Mouse (Mus musculus) macrophage (primary cell): ENCODE measurements around the gene Zfp622. TPM values are rescaled to one million over a fixed set of nuclear protein-coding genes. Genes with fewer than 3 reads are reported as not detected.
"Not testable (repeated sequence)": the region's sequence is repeated elsewhere in the genome, so short reads cannot be mapped to it uniquely, and the experiment has no call there.

Experiments used
- H3K27ac ChIP-seq: fragments of 350-480 bp; formaldehyde crosslinking; 2 replicates; pipeline ENCODE4 v1.9.0; 2021
- H3K36me3 ChIP-seq: fragments of 350-480 bp; formaldehyde crosslinking; 2 replicates; pipeline ENCODE4 v1.9.0; 2021; ENCODE audit errors: inconsistent target
- H3K4me3 ChIP-seq: fragments of 350-480 bp; formaldehyde crosslinking; 2 replicates; pipeline ENCODE4 v1.9.0; 2021; ENCODE audit errors: inconsistent target
- H3K79me2 ChIP-seq: fragments of 350-480 bp; formaldehyde crosslinking; 2 replicates; pipeline ENCODE4 v1.9.0; 2021; ENCODE audit errors: inconsistent target
- WGBS: methylation state at CpG from one replicate; pipeline ENCODE4 v1.1.7; 2026; ENCODE audit warnings: inconsistent platforms; ENCODE audit not compliant: missing documents; 5-methylcytosine and 5-hydroxymethylcytosine counted together
- polyA plus RNA-seq: library from polyadenylated mRNA; stranded (reverse); fragments of 250-400 nt; gene quantifications from 3 replicates; pipeline ENCODE4 v1.2.4, GENCODE M21; 2018; ENCODE audit warnings: inconsistent platforms

Zfp622 gene
- polyA plus RNA-seq, 1 experiment from 2014 or later = 37.3 TPM

DNA sequence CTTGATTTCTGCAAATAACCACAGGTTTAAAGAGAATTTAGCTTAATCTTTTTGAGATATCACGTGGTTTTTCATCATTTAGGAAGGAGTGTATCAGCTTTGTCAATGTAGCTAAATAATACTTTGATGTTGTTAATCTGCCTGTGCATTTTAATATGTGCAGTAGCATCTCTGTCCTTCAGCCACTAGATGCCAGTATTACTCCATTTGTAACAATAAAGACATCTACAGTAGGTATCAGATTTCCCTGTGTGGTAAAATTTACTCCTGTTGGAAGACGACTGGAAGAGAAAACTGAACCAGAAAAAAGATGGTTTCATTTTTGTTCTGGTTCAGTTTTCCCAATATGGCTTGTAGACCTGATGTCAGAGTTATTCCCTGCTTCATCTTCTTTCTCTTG lies 11.4 kb downstream of the Zfp622 start:
- peaks cover 55% of the 10 kb centered on the region for H3K79me2 ChIP-seq
- no peak overlapping the region for H3K4me3 ChIP-seq
- WGBS = 80% methylated on average over 2 of the region's 2 CpGs
- H3K27ac ChIP-seq = no peak overlapping the region
- peaks cover 65% of the 10 kb centered on the region for H3K36me3 ChIP-seq

DNA sequence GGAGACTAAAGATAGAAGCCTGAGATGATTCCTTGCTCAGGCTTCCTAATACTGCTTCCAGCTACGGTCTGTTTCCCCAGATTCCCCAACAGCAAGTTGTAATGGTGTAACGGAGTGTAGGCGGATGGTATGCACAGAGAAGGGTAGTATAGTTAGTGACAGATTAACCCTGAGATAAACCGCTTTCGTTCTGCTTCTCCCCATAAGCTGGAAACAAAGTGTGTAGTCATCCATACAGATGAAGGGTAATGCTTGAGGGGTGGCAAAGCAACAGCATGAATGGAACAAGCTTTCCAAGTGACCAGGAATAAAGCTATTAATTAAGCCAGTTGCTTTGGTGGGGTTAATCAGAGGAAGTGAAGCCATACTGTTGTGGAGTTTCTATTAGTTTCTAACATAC lies 15.4 kb downstream of the Zfp622 start:
- H3K4me3 ChIP-seq, H3K27ac ChIP-seq: not testable (repeated sequence)
- H3K36me3 ChIP-seq = peaks cover 32% of the 10 kb centered on the region
- H3K79me2 ChIP-seq = peaks cover 15% of the 10 kb centered on the region
- 92% methylated on average over 5 of the region's 5 CpGs for WGBS

DNA sequence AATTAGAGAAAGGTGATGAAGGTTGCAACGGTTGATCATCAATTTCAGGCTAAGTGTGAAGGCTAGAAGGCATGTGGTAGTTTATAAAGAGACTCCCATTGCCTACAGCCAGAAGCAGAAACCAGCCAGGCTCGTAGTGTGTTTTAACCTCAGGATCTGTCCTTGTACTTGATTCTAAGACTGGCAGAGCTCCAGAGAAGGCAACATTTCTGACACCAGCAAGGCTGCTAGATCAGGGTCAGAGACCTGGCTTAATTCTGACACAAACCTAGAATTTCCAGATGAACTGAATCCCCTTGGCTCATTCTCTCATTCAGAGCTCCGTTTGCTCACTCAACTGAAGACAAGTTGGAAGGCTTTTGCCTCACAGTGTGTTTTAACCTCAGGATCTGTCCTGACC lies 24.5 kb downstream of the Zfp622 start:
- Histone ChIP-seq H3K36me3 (no peaks in the 10 kb centered on the region), H3K27ac (no peak overlapping the region), H3K79me2 (no peaks in the 10 kb centered on the region), H3K4me3 (no peak overlapping the region)
- 87% methylated on average over 3 of the region's 3 CpGs for WGBS

DNA sequence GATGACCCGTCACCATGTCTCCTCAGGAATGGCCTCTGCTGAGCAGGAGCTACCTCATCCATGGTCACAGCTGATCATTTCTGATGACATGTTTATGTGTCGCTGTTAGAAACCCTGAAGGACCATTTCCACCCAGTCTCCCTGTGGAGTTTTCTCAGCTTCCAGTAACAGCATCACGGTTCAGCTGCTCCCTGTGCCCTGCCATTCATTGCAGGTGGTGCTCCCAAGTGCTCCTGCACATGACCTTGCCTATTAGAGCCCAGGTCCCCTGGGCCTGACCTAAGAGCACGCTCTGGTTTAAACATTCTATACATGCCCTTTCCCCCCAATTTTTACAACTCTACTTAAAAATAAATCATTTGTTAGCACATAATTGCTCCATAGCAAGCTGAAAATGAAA lies 28.7 kb downstream of the Zfp622 start:
- Histone ChIP-seq H3K36me3 (no peaks in the 10 kb centered on the region), H3K4me3 (no peak overlapping the region), H3K27ac (no peak overlapping the region), H3K79me2 (no peaks in the 10 kb centered on the region)
- 91% methylated on average over 4 of the region's 4 CpGs for WGBS

DNA sequence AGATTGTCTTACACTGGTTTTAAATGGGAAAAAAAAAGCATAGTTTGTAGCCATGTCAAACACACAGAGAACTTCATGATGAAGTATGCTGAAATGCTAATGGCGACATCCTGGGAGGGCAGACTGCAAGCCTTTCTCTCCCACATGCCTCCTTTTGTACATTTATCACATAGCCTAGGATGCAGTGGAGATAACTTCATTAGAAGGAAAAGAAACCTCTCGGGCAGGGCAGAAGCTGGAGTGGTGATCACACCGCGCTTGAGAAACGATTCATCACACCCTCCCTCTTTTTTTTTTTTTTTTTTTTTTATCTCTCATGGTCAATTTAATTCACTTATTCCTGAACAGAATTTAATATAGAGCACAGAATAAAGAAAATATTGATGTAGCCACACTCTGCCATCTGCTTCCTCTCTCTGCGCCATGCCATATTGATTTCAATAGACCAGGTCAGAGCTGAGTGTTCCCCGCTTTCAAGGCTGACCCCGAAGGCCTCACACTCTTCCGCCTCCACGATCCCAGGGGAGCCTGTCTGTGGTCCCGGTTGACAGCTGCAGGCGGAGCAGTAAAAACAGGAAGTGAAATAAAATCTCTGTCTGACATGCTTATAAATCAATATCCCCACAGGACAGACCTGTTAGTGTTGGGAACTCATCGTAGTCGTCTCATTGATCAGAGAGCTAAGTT lies 32.0 kb downstream of the Zfp622 start:
- Histone ChIP-seq H3K27ac (no peak overlapping the region), H3K36me3 (no peaks in the 10 kb centered on the region), H3K4me3 (no peak overlapping the region), H3K79me2 (no peaks in the 10 kb centered on the region)
- 31% methylated on average over 14 of the region's 14 CpGs for WGBS

DNA sequence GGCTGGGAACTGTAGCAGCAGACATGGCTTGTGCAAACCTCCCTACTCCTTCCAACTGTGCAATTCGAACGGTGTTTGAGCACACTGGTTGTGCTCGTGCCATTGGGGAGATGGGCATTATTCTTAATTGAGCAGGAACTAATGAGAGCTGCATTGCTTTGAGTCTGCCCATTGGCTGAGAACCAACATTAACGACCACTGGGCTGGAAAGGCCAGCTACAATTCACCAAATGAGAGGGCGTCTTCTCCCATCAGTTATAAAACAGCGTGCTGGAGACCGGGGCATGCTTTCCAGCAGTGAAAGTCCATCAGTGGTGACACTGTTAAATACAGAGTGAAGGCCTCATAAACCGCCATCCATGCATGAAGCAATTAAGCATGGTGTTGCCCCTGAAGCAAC lies 37.6 kb downstream of the Zfp622 start:
- 89% methylated on average over 8 of the region's 8 CpGs for WGBS
- no peak overlapping the region for H3K27ac ChIP-seq
- no peaks in the 10 kb centered on the region for H3K36me3 ChIP-seq
- no peaks in the 10 kb centered on the region for H3K79me2 ChIP-seq
- H3K4me3 ChIP-seq = no peak overlapping the region

DNA sequence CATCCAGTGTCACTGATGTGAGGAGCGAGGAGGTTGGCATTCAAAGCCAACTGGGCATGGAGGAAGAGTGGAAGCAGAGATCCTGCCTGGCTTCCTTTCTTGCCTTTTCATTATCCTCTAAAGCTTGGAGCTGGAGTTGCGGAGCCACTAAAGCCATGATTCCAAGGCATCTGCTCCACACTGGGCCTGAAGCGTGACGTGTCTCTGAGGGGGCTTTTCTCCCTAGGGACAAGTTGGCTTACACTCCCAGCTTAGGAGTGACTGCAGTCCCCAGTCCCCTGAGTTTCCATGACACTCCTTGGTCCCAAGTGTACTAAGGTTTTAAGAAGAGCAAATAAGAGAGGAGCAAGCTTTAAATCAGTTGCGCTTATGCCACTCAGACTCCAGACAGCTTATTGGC lies 38.5 kb downstream of the Zfp622 start:
- Histone ChIP-seq H3K36me3 (no peaks in the 10 kb centered on the region), H3K79me2 (no peaks in the 10 kb centered on the region), H3K27ac (no peak overlapping the region), H3K4me3 (no peak overlapping the region)
- WGBS = 89% methylated on average over 5 of the region's 5 CpGs

DNA sequence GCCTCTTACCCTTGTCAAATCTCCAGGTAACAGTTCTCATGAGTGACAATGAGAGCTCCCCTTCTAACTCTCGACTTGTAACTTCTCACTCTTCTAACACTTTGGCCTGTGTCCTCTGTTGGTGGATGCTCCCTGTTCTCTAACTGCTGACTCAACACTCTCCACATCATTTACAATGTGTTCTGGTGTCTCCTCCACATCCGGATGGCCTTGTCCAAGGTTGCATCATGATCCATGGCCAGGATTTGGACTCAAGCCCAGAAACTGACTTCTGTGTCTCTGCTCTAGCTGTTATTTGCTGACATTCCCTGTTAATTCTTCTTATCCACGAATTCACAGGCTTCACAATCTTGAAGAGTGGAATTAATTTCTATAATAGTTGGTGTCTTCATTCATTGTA lies 47.5 kb downstream of the Zfp622 start:
- no peaks in the 10 kb centered on the region for H3K36me3 ChIP-seq
- whole genome bisulfite sequencing = 74% methylated on average over 3 of the region's 3 CpGs
- H3K4me3 ChIP-seq = no peak overlapping the region
- H3K79me2 ChIP-seq = no peaks in the 10 kb centered on the region
- no peak overlapping the region for H3K27ac ChIP-seq

DNA sequence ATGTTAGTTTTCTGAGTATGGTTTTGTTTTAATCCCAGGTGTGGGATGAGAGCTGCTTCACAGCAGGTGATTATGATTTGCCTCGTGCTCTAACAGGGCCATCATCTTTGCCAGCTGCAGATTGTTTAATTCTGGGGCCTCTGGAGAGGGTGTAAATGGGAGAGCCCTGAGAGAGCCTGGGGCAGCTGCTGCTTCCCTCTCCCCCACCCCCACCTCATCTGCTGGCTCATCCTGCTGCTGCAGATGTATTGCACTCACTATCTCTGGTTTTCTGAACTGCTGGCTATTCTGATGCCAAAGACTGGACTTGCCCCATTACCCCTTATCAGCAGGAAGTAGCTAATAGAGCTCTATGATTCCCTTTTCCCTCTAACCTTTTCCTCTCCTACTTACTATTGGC lies 56.4 kb downstream of the Zfp622 start:
- Histone ChIP-seq H3K27ac (no peak overlapping the region), H3K36me3 (no peaks in the 10 kb centered on the region)
- 40% methylated on average over 1 of the region's 1 CpGs for WGBS

DNA sequence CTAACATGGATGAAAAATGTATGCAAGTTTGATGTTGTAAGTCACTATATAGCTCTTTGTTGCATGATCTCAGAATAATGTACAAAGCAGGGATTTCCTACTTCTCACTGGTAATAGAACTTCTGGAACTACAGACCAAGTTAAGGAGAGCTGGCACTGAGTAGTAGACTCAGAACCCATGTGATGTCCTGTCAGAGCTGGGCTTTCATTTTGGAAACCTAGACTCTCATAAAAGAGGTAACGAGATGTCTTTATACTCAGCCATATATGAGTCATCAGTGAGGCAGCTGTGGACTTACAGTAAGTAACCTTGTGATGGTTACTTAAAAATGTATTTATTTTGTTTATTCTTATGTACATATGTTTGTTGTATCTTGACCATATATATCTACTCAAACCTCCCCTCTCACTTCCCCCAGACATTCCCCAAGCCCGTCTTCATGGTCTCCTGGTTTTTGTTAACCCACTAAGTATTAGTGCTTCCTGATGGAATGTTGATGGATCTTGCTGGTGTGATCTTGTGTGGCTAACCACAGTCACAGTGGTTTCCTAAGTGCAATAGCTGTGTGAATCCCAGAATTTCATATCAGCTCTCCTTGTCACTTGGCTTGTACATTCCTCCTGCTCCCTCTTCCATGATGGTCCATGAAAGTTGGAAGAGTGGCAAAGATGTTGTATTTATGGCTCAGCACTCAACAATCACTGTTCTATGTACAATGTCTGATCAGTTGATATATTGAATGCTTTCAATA lies 57.2 kb downstream of the Zfp622 start:
- Histone ChIP-seq H3K36me3 (no peaks in the 10 kb centered on the region), H3K4me3 (no peak overlapping the region), H3K27ac (no peak overlapping the region), H3K79me2 (no peaks in the 10 kb centered on the region)
- 80% methylated on average over 2 of the region's 2 CpGs for WGBS

More for the DNA sequence above, 56.4 kb downstream of the Zfp622 start:
- H3K4me3 ChIP-seq = no peak overlapping the region
- H3K79me2 ChIP-seq = no peaks in the 10 kb centered on the region

Other genes with a start within 250 kb of the Zfp622 start
- gene Retreg1, start 141.2 kb upstream of the Zfp622 start, polyA plus RNA-seq = 43.8 to 52.0 TPM (median 44.9 TPM) in 3 replicates